Mouse (Mus musculus) ES-E14 (cell line): ENCODE data around the gene Trim9. TPM values are rescaled to one million over a fixed set of nuclear protein-coding genes. Genes with fewer than 3 reads are reported as not detected.

Experiments
- DNase-seq: peaks from one replicate; pipeline ENCODE4 v3.0.0-alpha.2; 2013; ENCODE audit warnings: low read depth, low spot score
- H3K27ac ChIP-seq: 2 replicates; pipeline ENCODE4 v1.5.1; 2012; ENCODE audit warnings: low read depth, mild to moderate bottlenecking, low read length, moderate library complexity, mixed read lengths; ENCODE audit not compliant: poor library complexity, insufficient read depth, severe bottlenecking
- H3K36me3 ChIP-seq: 2 replicates; pipeline ENCODE4 v1.6.1; 2012; ENCODE audit warnings: mild to moderate bottlenecking, low read length, moderate library complexity, mixed read lengths; ENCODE audit not compliant: control insufficient read depth, poor library complexity, insufficient read depth, severe bottlenecking
- H3K4me1 ChIP-seq, 2 experiments: fragments of 150-350 bp in 1 of 2; sonication (generic) in 1 of 2; 2 replicates each; pipeline ENCODE4 v1.6.1; 2012; ENCODE audit warnings: low read length in 2 of 2, mild to moderate bottlenecking in 1 of 2, mixed read lengths in 1 of 2; ENCODE audit not compliant: control insufficient read depth in 2 of 2, insufficient read depth in 2 of 2, poor library complexity in 1 of 2
- H3K4me3 ChIP-seq, 2 experiments: fragments of 150-350 bp in 1 of 2; sonication (generic) in 1 of 2; 2 replicates each; pipeline ENCODE4 v1.5.1; 2012; ENCODE audit warnings: low read length in 2 of 2, low read depth in 1 of 2, mild to moderate bottlenecking in 1 of 2, mixed read lengths in 1 of 2; ENCODE audit not compliant: insufficient read depth in 1 of 2, poor library complexity in 1 of 2, severe bottlenecking in 1 of 2
- H3K9ac ChIP-seq: 2 replicates; pipeline ENCODE4 v1.6.1; 2012; ENCODE audit warnings: low read depth, mild to moderate bottlenecking, low read length, mixed read lengths; ENCODE audit not compliant: poor library complexity, insufficient read depth, severe bottlenecking
- H3K9me3 ChIP-seq: fragments of 150-350 bp; sonication (generic); 2 replicates; pipeline ENCODE4 v1.6.1; 2012; ENCODE audit warnings: low read depth, mild to moderate bottlenecking, low read length; ENCODE audit not compliant: control insufficient read depth, insufficient read depth
- CHD2 ChIP-seq: IDR thresholded peaks from 2 replicates; pipeline ENCODE4 v1.6.1; 2014; ENCODE audit warnings: mild to moderate bottlenecking, low read depth, low read length, inconsistent platforms
- HCFC1 ChIP-seq: IDR thresholded peaks from 2 replicates; pipeline ENCODE4 v1.6.1; 2012; ENCODE audit warnings: low read length, inconsistent platforms, borderline replicate concordance; ENCODE audit not compliant: insufficient read depth
- MAFK ChIP-seq: IDR thresholded peaks from 2 replicates; pipeline ENCODE4 v1.6.1; 2014; ENCODE audit warnings: mild to moderate bottlenecking, low read depth, low read length, inconsistent platforms; ENCODE audit not compliant: insufficient read depth
- ZC3H11A ChIP-seq: IDR thresholded peaks from 2 replicates; pipeline ENCODE4 v1.6.1; 2012; ENCODE audit warnings: low read depth, mild to moderate bottlenecking, inconsistent platforms, low read length, borderline replicate concordance
- ZNF384 ChIP-seq: IDR thresholded peaks from 2 replicates; pipeline ENCODE4 v1.6.1; 2012; ENCODE audit warnings: low read depth, low read length, inconsistent platforms
- in situ Hi-C, 2 experiments: fragments of 600-800 bp; cut with MboI; formaldehyde crosslinking; loops; one replicate each; pipeline ENCODE4 v1.15.1; 2025; ENCODE audit warnings: low sequenced_read_pairs in 2 of 2, inconsistent platforms in 1 of 2; ENCODE audit not compliant: unreplicated experiment in 2 of 2
- total RNA-seq: library from RNA; depleted of rRNA; stranded (reverse); fragments of 300-350 nt; gene quantifications from 2 replicates; pipeline ENCODE4 v1.2.3, GENCODE M21; 2012

Gene Trim9
- total RNA-seq, 1 experiment: 0.04 TPM

- no peaks in the 10 kb centered on the region for H3K9me3 ChIP-seq
- H3K4me1 ChIP-seq: no peaks in the 10 kb centered on the region
- no peak for DNase-seq
- TF ChIP-seq ZC3H11A: no peak
- no peak for TF ChIP-seq CHD2
- TF ChIP-seq HCFC1: no peak
- no peak for TF ChIP-seq MAFK
- no peak for TF ChIP-seq ZNF384
- no peak overlapping the region for H3K27ac ChIP-seq
- no peak overlapping the region for H3K4me3 ChIP-seq
- no peaks in the 10 kb centered on the region for H3K36me3 ChIP-seq
- in situ Hi-C loops: no loop called here
- no peak overlapping the region for H3K9ac ChIP-seq
These were observed 24.6 kb downstream of the Trim9 start for GRCm38 (mm10) chr12:70322790-70323189.

GRCm38 (mm10) chr12:70316147-70316546 lies 31.3 kb downstream of the Trim9 start:
- in situ Hi-C loops: no loop called here
- H3K27ac ChIP-seq: no peak overlapping the region
- no peak overlapping the region for H3K9ac ChIP-seq
- TF ChIP-seq CHD2 (no peak), MAFK (no peak), HCFC1 (no peak), ZNF384 (no peak), ZC3H11A (no peak)
- H3K9me3 ChIP-seq: no peaks in the 10 kb centered on the region
- H3K36me3 ChIP-seq: no peaks in the 10 kb centered on the region
- no peak for DNase-seq
- no peaks in the 10 kb centered on the region for H3K4me1 ChIP-seq
- H3K4me3 ChIP-seq: no peak overlapping the region

DNA sequence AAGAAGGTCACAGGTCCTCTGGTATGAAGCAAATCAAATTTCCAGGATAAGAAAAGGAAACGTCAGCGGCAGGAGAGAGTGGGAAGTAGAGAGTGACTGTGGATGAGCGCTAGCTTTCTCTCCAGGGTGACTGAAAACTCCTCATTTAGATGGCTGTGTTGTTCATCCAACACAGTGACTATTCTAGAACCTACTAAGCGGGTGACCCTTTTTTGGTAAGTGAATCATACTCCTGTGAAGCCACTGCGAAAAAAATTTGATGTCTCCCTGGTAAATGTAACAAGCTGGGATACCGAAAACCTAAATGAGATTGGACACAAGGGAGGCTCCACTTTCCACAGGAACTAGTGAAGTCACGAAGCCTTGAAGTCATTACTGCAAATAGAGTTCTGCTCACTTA lies 39.5 kb downstream of the Trim9 start:
- no peak for DNase-seq
- no peaks in the 10 kb centered on the region for H3K4me1 ChIP-seq
- H3K9me3 ChIP-seq: no peaks in the 10 kb centered on the region
- H3K27ac ChIP-seq: no peak overlapping the region
- no peaks in the 10 kb centered on the region for H3K36me3 ChIP-seq
- in situ Hi-C loops: no loop called here
- no peak overlapping the region for H3K4me3 ChIP-seq
- no peak for TF ChIP-seq HCFC1
- TF ChIP-seq ZNF384: no peak
- no peak for TF ChIP-seq CHD2
- no peak for TF ChIP-seq ZC3H11A
- TF ChIP-seq MAFK: no peak
- no peak overlapping the region for H3K9ac ChIP-seq

GRCm38 (mm10) chr12:70307062-70307461 lies 40.4 kb downstream of the Trim9 start:
- no peak overlapping the region for H3K27ac ChIP-seq
- no peak overlapping the region for H3K9ac ChIP-seq
- H3K4me3 ChIP-seq: no peak overlapping the region
- no peaks in the 10 kb centered on the region for H3K36me3 ChIP-seq
- in situ Hi-C loops: no loop called here
- TF ChIP-seq HCFC1: no peak
- no peak for TF ChIP-seq MAFK
- TF ChIP-seq ZC3H11A: no peak
- no peak for TF ChIP-seq ZNF384
- no peak for TF ChIP-seq CHD2
- no peak for DNase-seq
- H3K9me3 ChIP-seq: no peaks in the 10 kb centered on the region
- no peaks in the 10 kb centered on the region for H3K4me1 ChIP-seq

DNA sequence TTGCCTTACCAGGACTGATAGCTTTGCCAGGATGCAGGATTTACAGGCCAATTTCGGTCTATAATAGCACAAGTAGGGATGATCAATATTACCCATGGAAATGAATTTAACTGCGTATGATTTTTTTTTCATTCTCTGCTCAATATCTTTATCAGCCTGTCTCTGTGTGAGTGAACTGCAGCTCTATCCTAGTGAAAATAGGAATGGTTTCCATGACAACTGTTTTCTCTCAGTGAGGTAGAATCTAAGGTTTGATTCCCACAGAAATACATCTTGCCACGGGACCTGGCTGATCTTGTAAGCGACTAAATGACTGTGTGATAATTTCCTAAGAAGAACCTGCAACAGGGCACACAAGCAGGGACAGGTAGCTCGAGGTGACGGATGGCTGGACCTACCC lies 43.4 kb downstream of the Trim9 start:
- Histone ChIP-seq H3K4me1 (no peaks in the 10 kb centered on the region), H3K9ac (no peak overlapping the region), H3K27ac (no peak overlapping the region), H3K36me3 (no peaks in the 10 kb centered on the region), H3K4me3 (no peak overlapping the region), H3K9me3 (no peaks in the 10 kb centered on the region)
- TF ChIP-seq ZNF384 (no peak), CHD2 (no peak), ZC3H11A (no peak), HCFC1 (no peak), MAFK (no peak)
- in situ Hi-C loops: no loop called here
- no peak for DNase-seq
